Mouse (Mus musculus): ENCODE results near the gene Adgrd1. TPM values are rescaled to one million over a fixed set of nuclear protein-coding genes. Genes with fewer than 3 reads are reported as not detected.

The Adgrd1 gene
- polyA plus RNA-seq, 1 experiment: 3.1 TPM

GRCm38 (mm10) chr5:129064186-129064585, 32.4 kb upstream of the Adgrd1 start:
- TF ChIP-seq POLR2A (IDR thresholded peaks at IDR 0.05; ENCODE audit: extremely low read depth, insufficient read depth, low read length): no peak
- H3K4me3 ChIP-seq (ENCODE audit: insufficient read depth, low read length): no peak overlapping the region; the same call in 1 of the 2 replicates
- peaks cover 8% of the 10 kb centered on the region for H3K4me1 ChIP-seq (ENCODE audit: control insufficient read depth, insufficient read depth, low read length)
- H3K27ac ChIP-seq (ENCODE audit: insufficient read depth, low read length): no peak overlapping the region

- Histone ChIP-seq H3K4me1 (ENCODE audit: control insufficient read depth, insufficient read depth, low read length) (peaks cover 8% of the 10 kb centered on the region), H3K4me3 (ENCODE audit: insufficient read depth, low read length) (no peak overlapping the region), H3K27ac (ENCODE audit: insufficient read depth, low read length) (no peak overlapping the region)
- TF ChIP-seq CTCF (IDR thresholded peaks at IDR 0.05; ENCODE audit: extremely low read depth, insufficient read depth, low read length) (no peak), POLR2A (IDR thresholded peaks at IDR 0.05; ENCODE audit: extremely low read depth, insufficient read depth, low read length) (no peak)
Observed at GRCm38 (mm10) chr5:129065301-129065700, 31.2 kb upstream of the Adgrd1 start.

- Histone ChIP-seq H3K4me3 (ENCODE audit: insufficient read depth, low read length) (no peak overlapping the region), H3K27ac (ENCODE audit: insufficient read depth, low read length) (no peak overlapping the region), H3K4me1 (ENCODE audit: control insufficient read depth, insufficient read depth, low read length) (peaks cover 7% of the 10 kb centered on the region)
- TF ChIP-seq POLR2A (IDR thresholded peaks at IDR 0.05; ENCODE audit: extremely low read depth, insufficient read depth, low read length): no peak
- TF ChIP-seq CTCF (IDR thresholded peaks at IDR 0.05; ENCODE audit: extremely low read depth, insufficient read depth, low read length): no peak
Observed at GRCm38 (mm10) chr5:129065946-129066345, 30.6 kb upstream of the Adgrd1 start.

- TF ChIP-seq POLR2A (IDR thresholded peaks at IDR 0.05; ENCODE audit: extremely low read depth, insufficient read depth, low read length) (no peak), CTCF (IDR thresholded peaks at IDR 0.05; ENCODE audit: extremely low read depth, insufficient read depth, low read length) (no peak)
- Histone ChIP-seq H3K4me3 (ENCODE audit: insufficient read depth, low read length) (no peak overlapping the region), H3K4me1 (ENCODE audit: control insufficient read depth, insufficient read depth, low read length) (peaks cover 5% of the 10 kb centered on the region), H3K27ac (ENCODE audit: insufficient read depth, low read length) (no peak overlapping the region; the same call in 1 of the 2 replicates)
Observed at GRCm38 (mm10) chr5:129066541-129067230, 29.9 kb upstream of the Adgrd1 start.

GRCm38 (mm10) chr5:129067231-129067834, 29.2 kb upstream of the Adgrd1 start:
- no peak overlapping the region; the same call in 1 of the 2 replicates for H3K27ac ChIP-seq (ENCODE audit: insufficient read depth, low read length)
- H3K4me3 ChIP-seq (ENCODE audit: insufficient read depth, low read length): no peak overlapping the region
- TF ChIP-seq CTCF (IDR thresholded peaks at IDR 0.05; ENCODE audit: extremely low read depth, insufficient read depth, low read length) (no peak), POLR2A (IDR thresholded peaks at IDR 0.05; ENCODE audit: extremely low read depth, insufficient read depth, low read length) (no peak)
- H3K4me1 ChIP-seq (ENCODE audit: control insufficient read depth, insufficient read depth, low read length): peaks cover 7% of the 10 kb centered on the region

- TF ChIP-seq CTCF (IDR thresholded peaks at IDR 0.05; ENCODE audit: extremely low read depth, insufficient read depth, low read length) (no peak), POLR2A (IDR thresholded peaks at IDR 0.05; ENCODE audit: extremely low read depth, insufficient read depth, low read length) (no peak)
- H3K4me1 ChIP-seq (ENCODE audit: control insufficient read depth, insufficient read depth, low read length): peaks cover 5% of the 10 kb centered on the region
- no peak overlapping the region for H3K27ac ChIP-seq (ENCODE audit: insufficient read depth, low read length)
- no peak overlapping the region for H3K4me3 ChIP-seq (ENCODE audit: insufficient read depth, low read length)
Observed at GRCm38 (mm10) chr5:129071761-129072280, 24.7 kb upstream of the Adgrd1 start.

GRCm38 (mm10) chr5:129073404-129073803, 23.1 kb upstream of the Adgrd1 start:
- TF ChIP-seq POLR2A (IDR thresholded peaks at IDR 0.05; ENCODE audit: extremely low read depth, insufficient read depth, low read length) (no peak), CTCF (IDR thresholded peaks at IDR 0.05; ENCODE audit: extremely low read depth, insufficient read depth, low read length) (no peak)
- no peak overlapping the region for H3K27ac ChIP-seq (ENCODE audit: insufficient read depth, low read length)
- no peak overlapping the region for H3K4me3 ChIP-seq (ENCODE audit: insufficient read depth, low read length)
- H3K4me1 ChIP-seq (ENCODE audit: control insufficient read depth, insufficient read depth, low read length): 0 out of 2 replicates have a peak, but pooled peaks cover 1% of the 10 kb centered on the region

GRCm38 (mm10) chr5:129076098-129076497, 20.5 kb upstream of the Adgrd1 start:
- TF ChIP-seq CTCF (IDR thresholded peaks at IDR 0.05; ENCODE audit: extremely low read depth, insufficient read depth, low read length) (no peak), POLR2A (IDR thresholded peaks at IDR 0.05; ENCODE audit: extremely low read depth, insufficient read depth, low read length) (no peak)
- H3K27ac ChIP-seq (ENCODE audit: insufficient read depth, low read length): no peak overlapping the region
- H3K4me3 ChIP-seq (ENCODE audit: insufficient read depth, low read length): no peak overlapping the region

GRCm38 (mm10) chr5:129077240-129077639, 19.3 kb upstream of the Adgrd1 start:
- TF ChIP-seq CTCF (IDR thresholded peaks at IDR 0.05; ENCODE audit: extremely low read depth, insufficient read depth, low read length): no peak
- Histone ChIP-seq H3K4me1 (ENCODE audit: control insufficient read depth, insufficient read depth, low read length) (no peaks in the 10 kb centered on the region), H3K4me3 (ENCODE audit: insufficient read depth, low read length) (no peak overlapping the region), H3K27ac (ENCODE audit: insufficient read depth, low read length) (no peak overlapping the region)

More at GRCm38 (mm10) chr5:129076098-129076497, 20.5 kb upstream of the Adgrd1 start:
- 0 out of 2 replicates have a peak, but pooled peaks cover 1% of the 10 kb centered on the region for H3K4me1 ChIP-seq (ENCODE audit: control insufficient read depth, insufficient read depth, low read length)

- Histone ChIP-seq H3K4me3 (ENCODE audit: insufficient read depth, low read length) (no peak overlapping the region), H3K4me1 (ENCODE audit: control insufficient read depth, insufficient read depth, low read length) (no peaks in the 10 kb centered on the region), H3K27ac (ENCODE audit: insufficient read depth, low read length) (no peak overlapping the region)
- no peak for TF ChIP-seq POLR2A (IDR thresholded peaks at IDR 0.05; ENCODE audit: extremely low read depth, insufficient read depth, low read length)
- TF ChIP-seq CTCF (IDR thresholded peaks at IDR 0.05; ENCODE audit: extremely low read depth, insufficient read depth, low read length): no peak
Observed at GRCm38 (mm10) chr5:129081521-129081920, 15.0 kb upstream of the Adgrd1 start.
